Comparison of ENCODE assay signal across 20 mouse cellular contexts in genomic region chr17:35175382-35175781, GRCm38 (mm10). TPM values are rescaled to one million over a fixed set of nuclear protein-coding genes. Genes with fewer than 3 reads are reported as not detected.
"Had no signal": no experiment of that assay in that cellular context is flagged by ENCODE, and none has a peak within 500 bp of the region (broad histone marks: within the 10 kb centered on the region; RNA-seq: fewer than 3 reads in every experiment).

No protein-coding gene starts in this region.

- H3K4me2 ChIP-seq: limb, embryonic 15.5 days; liver, embryonic 12.5 days; lung, embryonic 14.5 days; midbrain, embryonic 11.5 days had no signal

- H3K36me3 ChIP-seq: limb, embryonic 15.5 days; liver, embryonic 12.5 days had no signal

- H3K4me3 ChIP-seq: layer of hippocampus, adult 2 months; left cerebral cortex, adult 2 months; limb, embryonic 15.5 days; liver, embryonic 12.5 days; megakaryocyte, embryonic 14.5 days had no signal

- H3K9me3 ChIP-seq: limb, embryonic 15.5 days; liver, embryonic 12.5 days; megakaryocyte, embryonic 14.5 days had no signal

- ATAC-seq: liver, embryonic 12.5 days had no signal

- H3K27me3 ChIP-seq: limb, embryonic 15.5 days; liver, embryonic 12.5 days; megakaryocyte, embryonic 14.5 days had no signal

- H3K27ac ChIP-seq: kidney, postnatal 0 days; layer of hippocampus, adult 2 months; left cerebral cortex, adult 2 months; limb, embryonic 15.5 days; liver, embryonic 12.5 days; macrophage had no signal

- H3K9ac ChIP-seq: limb, embryonic 15.5 days; liver, embryonic 12.5 days; lung, embryonic 14.5 days had no signal

- DNase-seq: kidney, adult 11 months; kidney, adult 9 months; kidney, postnatal 36 days; lung, embryonic 14.5 days; lung, postnatal 10 days; thymus, adult 18-20 months; thymus, postnatal 14 days had no signal

RNA-seq across cellular contexts. Expression of gene Ltb, which starts 18.9 kb away (rescaled TPM):
- polyA plus RNA-seq: lung, embryonic 14.5 days; midbrain, embryonic 11.5 days had no signal

RNA-seq across cellular contexts. Expression of gene Tnf, which starts 26.4 kb away (rescaled TPM):
- total RNA-seq: layer of hippocampus, adult 2 months; layer of hippocampus, postnatal 10 days; left cerebral cortex, adult 2 months; left cerebral cortex, postnatal 14 days; midbrain, postnatal 0 days had no signal
- polyA plus RNA-seq: limb, embryonic 11.5 days; neural tube, embryonic 14.5 days had no signal
